Mouse (Mus musculus) lung, postnatal 14 days (tissue): ENCODE results near the gene Defb29.
A peak's percentile ranks its signal among the peaks of the same experiment; 100 is the strongest.

Source experiments
- DNase-seq: peaks from one replicate; pipeline ENCODE4 v3.0.0; 2021

Gene Defb29

GRCm38 (mm10) chr2:152539944-152540710 is at the start of gene Defb29:
Defb29 (minus strand) TSS chr2:152540098.
- DNase-seq, result no peak

GRCm38 (mm10) chr2:152589021-152589420 is 49.1 kb upstream of the Defb29 start:
- no peak for DNase-seq

- DNase-seq, result no peak
Observed at GRCm38 (mm10) chr2:152588450-152588849, 48.6 kb upstream of the Defb29 start.

- peak; percentile 6 for DNase-seq
Observed at GRCm38 (mm10) chr2:152586926-152587560, 47.1 kb upstream of the Defb29 start.

- DNase-seq, result no peak
Observed at GRCm38 (mm10) chr2:152580612-152581011, 40.7 kb upstream of the Defb29 start.

- no peak for DNase-seq
Observed at GRCm38 (mm10) chr2:152580107-152580506, 40.2 kb upstream of the Defb29 start, which contains the start of gene Defb19. Defb19 (minus strand) TSS chr2:152580312.

- no peak for DNase-seq
Observed at GRCm38 (mm10) chr2:152573484-152573883, 33.6 kb upstream of the Defb29 start.

- DNase-seq, result no peak
Observed at GRCm38 (mm10) chr2:152572114-152572794, 32.4 kb upstream of the Defb29 start, which contains the start of gene Defb21. Defb21 (plus strand) TSS chr2:152572744.

- DNase-seq, result no peak
Observed at GRCm38 (mm10) chr2:152570313-152570712, 30.4 kb upstream of the Defb29 start.

- no peak for DNase-seq
Observed at GRCm38 (mm10) chr2:152569881-152570280, 30.0 kb upstream of the Defb29 start.

GRCm38 (mm10) chr2:152569038-152569437 is 29.1 kb upstream of the Defb29 start, which contains the start of gene Gm17416:
Gm17416 (plus strand) TSS chr2:152569338.
- no peak for DNase-seq

- no peak for DNase-seq
Observed at GRCm38 (mm10) chr2:152556655-152557054, 16.8 kb upstream of the Defb29 start.

GRCm38 (mm10) chr2:152553774-152554423 is 14.0 kb upstream of the Defb29 start:
- peak; percentile 52 for DNase-seq

GRCm38 (mm10) chr2:152548124-152548523 is 8.2 kb upstream of the Defb29 start:
- no peak for DNase-seq

GRCm38 (mm10) chr2:152544691-152545090 is 4.8 kb upstream of the Defb29 start:
- peak; percentile 35 for DNase-seq

GRCm38 (mm10) chr2:152543478-152543877 is 3.6 kb upstream of the Defb29 start:
- no peak for DNase-seq

- DNase-seq, result no peak
Observed at GRCm38 (mm10) chr2:152542897-152543296, 3.0 kb upstream of the Defb29 start.

- no peak for DNase-seq
Observed at GRCm38 (mm10) chr2:152541979-152542378, 2.1 kb upstream of the Defb29 start.

GRCm38 (mm10) chr2:152517981-152518380 is 21.9 kb downstream of the Defb29 start, which contains the start of gene Defb28:
Defb28 (plus strand) TSS chr2:152518255.
- no peak for DNase-seq

- no peak for DNase-seq
Observed at GRCm38 (mm10) chr2:152516084-152516483, 23.8 kb downstream of the Defb29 start.

GRCm38 (mm10) chr2:152511592-152511991 is 28.3 kb downstream of the Defb29 start, which contains the start of gene Defb26:
Defb26 (minus strand) TSS chr2:152511692.
- no peak for DNase-seq

GRCm38 (mm10) chr2:152503950-152504349 is 35.9 kb downstream of the Defb29 start:
- no peak for DNase-seq

GRCm38 (mm10) chr2:152500863-152501229 is 39.1 kb downstream of the Defb29 start:
- DNase-seq, result no peak
